Mouse (Mus musculus) left cerebral cortex, adult 18-20 months (tissue): ENCODE measurements at regions not wholly inside any gene's neighbourhood (a gene's known extent, or its start where the extent isn't known, plus 50 kb on each side); places are given as distances from the start of the nearest gene placed in this dataset.

Source experiments
- DNase-seq, 2 experiments: peaks; one replicate each; pipeline ENCODE4 v3.0.0; 2021 to 2022; ENCODE audit warnings: low spot score in 2 of 2, mixed read lengths in 1 of 2

DNA sequence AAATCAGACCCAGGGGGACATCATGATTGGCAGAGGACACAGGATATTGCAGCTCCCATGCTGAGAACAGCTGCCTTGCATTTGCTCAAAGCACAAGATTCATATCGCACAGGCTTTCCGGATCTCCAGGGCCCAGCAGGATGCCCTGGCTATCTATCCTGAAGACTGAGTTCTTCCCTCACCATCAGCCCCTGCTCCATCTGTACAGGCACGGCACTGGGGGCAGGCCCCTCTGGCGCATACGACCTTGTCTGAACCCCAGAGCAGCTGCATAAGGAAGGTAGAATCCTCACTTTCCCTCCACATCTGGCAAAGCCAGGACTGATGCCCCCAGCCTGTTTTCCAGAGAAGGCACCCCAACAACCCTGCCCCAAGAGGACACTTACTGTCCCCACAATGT, 266.8 kb downstream of the Tns1 start:
- no peak for DNase-seq

DNA sequence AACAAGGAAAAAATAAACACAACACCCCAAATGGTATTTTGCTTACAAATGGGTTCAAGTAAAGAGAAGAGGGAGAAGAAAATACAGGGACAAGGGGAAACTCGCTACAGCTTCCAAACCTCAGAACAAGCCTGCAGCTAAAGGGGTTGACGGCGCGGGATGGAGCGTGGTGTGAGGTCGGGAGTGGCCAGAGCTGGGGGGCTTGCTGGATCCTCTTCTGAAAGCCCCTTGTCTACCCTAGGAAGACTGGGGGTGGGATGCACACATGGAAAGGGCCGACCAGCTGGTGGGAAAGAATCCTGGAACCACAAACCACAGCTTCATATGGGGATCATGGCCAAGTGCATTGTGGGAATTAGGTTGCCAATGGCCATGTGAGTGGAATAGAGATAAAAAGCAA, 267.4 kb downstream of the Tns1 start:
- no peak for DNase-seq

DNA sequence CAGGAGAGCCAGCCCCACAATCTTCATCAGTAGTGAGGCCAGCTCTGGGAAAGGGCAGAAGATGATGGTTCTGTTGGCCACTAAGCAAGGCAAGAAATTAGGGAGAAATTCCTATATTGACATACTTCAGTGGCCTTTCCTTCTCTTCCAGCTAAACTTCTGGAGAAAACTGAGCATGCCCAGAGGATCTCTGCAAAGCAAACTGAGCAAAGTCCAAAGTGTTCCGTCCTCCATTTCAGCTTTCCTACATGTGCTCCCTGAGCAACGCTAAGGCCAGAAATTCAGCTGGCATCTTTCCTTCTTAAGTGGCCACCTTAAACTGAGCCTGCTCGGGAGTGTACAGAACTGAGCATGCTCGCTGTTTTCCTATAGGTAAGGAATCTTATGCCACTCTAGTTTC, 268.9 kb downstream of the Tns1 start:
- no peak for DNase-seq

DNA sequence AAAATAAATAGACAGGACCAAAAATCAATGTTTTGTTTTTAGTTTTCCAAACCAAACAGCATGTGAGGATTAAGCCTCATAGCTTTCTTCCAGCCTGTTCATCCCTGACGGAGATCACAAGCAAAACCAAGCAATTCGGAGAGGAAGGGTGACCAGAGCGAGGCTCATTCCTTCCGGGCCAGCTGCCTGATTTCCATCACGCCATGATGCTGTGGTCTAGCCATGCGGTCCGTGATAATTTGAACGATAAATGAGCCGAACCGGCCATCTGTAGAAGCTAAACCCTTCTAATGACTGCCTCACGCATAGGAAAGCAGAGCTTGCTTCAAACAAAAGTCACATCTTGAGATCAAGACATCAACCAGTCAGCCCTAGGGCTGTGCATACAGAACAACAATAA, 270.4 kb downstream of the Tns1 start:
- no peak for DNase-seq

DNA sequence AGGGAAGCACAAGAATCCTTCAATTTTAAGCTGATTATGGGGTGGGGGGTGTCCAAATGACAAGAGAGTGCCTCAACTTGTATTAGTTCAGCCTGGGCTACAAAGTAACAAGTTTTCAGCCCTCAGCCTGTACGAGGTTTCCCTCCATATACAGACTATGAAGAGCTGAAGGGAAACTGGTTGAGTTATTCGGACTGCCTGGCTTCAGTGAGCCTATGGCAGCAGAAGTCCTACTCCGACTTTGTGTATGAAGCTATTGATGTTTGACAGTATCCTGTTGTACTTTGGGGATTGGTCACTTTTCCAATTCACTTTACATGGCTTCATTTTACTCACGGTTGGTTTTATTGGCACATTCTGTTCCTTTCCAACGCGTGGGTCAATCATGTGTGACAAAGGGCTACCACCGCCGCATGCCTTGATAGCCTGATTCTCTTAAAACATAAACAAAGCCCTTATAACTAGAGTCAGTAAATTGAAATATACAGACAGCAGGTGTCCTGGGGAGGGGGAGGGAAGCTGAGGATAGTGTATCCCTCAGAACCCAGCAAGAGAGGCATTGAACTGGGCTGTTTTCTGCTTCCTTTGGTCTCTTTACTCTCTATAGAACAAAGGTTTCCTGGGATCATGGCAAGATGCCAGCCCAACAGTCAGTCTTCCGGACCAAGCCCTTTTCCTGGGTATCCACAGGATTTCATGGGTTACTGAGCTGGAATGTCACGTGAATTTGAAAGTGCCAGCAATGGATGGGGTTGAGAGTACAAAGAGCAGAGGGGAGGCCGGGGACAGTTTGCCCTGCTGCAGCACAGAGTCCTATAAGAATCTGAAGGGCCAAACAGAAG, 273.9 kb downstream of the Tns1 start:
- DNase-seq: no peak

DNA sequence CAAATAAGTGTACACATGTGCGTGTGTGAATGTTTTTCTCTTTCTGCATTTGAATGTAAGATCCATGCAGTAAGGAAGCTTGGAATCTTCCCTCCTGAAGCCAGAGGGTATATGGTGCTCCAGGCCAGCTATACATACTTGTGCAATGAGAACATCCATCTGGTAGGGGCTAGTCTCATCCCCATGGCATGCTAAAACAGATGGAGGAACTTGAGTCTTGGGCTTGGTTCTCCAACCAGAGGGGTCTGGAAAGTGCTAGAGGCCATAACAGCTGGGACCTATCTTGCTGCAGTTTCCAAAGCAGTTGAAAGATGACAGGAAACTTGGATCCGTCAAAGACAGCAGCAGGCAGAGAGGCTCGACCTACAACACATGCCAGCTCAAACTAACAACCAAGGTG, 275.9 kb downstream of the Tns1 start:
- no peak for DNase-seq

DNA sequence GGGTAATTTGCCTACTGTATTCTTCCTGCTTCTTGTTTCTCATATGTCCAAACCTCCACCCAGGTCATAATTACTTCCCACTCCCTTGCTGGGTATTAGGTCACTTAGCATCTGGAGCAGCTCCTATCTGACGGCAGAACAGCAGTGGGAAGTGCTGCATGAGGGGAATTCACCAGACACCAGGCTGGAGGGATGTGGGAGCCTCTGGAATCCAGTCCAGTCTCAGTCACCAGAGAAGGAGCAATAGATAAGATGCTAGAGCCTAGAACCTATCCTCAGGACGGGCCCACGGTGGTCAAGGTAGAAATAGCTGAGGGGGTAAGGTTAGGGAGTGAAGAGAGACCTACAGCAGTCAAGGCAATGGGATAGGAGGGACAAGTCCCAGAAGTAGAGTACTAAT, 277.1 kb downstream of the Tns1 start:
- DNase-seq: no peak

DNA sequence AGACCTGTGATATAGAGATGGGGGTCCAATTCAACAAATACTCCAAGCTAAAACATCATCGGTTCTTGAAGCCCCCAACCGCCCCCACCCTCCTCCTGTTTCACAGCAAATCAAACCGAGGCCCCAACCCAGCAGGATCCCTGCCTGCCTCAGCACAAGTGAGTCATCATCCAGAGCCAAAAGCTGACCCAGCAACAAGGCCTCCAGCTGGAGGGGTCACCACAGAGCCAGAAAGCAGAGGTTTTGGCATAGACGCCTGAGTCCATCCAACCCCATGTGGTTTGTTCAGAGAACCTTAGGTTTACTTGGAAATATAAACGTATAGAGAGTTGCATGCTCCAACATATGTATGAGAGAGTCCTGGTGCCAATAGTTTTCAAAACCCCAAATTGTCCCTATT, 279.1 kb downstream of the Tns1 start:
- DNase-seq: no peak

DNA sequence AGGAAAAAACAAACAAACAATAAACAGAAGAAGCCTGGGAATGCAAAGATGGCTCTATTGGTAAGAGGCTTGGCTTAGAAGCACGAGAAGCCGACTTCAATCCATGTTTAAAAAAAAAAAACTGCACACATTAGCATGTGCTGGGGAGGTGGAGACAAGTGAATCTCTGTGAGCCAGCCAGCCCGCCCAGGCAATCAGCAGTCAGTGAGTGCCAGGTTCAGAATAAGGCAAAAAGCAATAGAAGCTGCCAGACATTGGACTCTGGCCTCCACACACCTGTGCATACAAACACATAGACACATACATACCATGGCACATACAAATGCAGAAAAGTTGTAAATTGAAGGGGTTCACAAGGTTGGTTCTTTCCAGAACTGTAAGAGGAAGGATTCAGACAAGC, 279.7 kb downstream of the Tns1 start:
- peak in 1 of 2 experiments; percentile 12 for DNase-seq

DNA sequence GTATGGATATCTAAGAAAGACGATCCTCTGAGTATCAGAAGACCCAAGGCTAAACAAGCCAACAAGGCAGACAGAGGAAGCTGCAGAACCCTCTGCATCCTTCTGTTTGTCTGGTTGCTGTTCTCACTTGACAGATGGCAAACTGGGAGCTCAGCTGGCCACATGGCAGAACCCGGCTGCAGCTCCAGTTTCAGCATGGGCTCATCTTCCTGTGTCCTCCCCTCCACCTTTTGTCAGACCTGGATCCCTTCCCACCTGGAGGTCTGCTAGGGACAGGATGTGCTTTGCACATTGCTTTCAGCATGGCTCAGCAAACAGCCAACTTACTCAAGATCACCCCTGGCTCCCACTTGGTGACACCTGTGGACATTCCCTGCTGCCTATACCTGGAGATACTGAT, 284.9 kb downstream of the Tns1 start:
- DNase-seq: no peak

DNA sequence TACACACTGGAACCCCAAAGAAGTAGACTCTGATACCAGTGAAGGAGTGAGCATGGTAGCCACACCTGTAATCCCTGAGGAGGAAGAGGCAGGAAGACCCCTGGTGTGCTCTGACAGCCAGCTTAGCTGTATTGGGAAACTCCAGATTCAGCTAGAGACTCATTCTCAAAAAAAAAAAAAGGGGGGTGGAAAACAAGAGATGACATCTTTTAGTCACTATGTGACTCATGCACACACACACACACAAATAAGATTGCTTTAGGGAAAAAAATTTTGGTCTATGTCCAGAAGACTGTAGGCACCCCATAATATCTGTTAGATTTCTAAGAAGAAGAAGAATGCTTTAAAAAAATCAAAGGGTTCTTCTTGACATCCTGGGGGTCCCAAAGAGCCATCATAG, 287.6 kb downstream of the Tns1 start:
- no peak for DNase-seq

DNA sequence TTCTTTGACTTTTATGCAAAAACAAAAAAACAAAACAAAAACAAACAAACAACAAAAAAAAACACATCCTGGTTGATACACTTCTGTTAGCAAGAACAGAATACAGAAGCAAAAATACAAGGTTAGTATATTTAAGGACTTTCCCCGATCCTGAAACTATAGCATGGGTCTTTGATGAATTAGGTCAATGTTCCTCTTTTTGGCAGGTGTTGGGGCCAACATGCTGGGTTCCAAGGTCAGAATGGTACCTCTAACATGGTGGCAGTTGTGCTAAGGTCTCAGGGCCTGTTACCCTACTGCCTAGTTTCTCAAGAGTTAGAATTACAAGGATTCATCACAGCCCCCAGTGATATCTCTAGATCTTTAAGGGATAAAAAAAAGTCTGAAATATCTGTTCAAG, 289.7 kb downstream of the Tns1 start:
- DNase-seq: no peak

DNA sequence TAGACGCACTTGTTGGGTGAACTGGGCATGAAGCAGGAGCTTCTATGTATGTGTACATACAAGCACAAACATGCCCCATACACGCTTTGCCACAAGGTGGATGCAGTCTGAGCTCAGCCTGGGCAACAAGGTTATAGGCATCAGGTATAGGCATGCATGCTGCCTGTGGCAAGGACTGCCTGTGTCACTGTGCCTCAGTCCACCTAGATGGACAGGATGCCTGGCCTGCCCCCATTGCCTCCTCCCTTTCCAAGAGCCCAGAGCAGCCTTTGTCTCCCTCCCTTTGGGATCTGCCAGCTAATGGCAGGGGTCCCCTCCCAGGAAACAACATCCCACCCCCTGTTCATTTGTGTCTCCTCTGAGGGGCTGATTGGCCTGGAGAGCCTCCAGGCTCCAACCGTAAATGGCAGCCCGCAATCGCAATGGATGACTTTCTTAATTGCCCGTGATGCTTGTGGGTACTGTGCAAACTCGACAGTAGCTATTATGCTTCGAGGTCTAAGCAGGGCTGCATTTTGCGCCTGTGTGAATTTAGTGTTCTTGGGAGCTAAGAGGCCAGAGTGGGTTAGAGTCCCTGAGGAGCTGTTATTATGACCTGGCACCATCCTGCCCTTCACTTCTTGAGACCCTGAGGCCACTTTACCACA, 293.6 kb downstream of the Tns1 start:
- DNase-seq: no peak

DNA sequence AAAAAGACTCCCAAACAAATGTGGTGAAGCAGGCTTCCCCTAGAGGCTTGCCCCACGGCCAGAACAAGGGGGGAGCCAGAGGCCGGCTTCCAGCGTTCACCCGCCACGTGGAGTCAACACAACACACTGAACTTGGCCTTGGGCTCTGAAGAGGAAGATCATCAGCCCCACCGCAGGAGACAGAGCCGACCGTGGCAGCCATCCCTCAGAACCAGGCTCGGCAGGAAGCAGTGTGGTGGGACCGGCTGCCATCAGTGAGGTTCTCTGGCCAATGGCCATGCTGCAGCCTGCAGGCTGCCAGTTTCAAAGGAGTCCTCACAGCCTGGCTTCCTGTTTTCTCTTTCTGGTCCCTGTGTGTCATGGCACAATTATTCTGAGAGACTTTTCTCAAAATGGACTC, 295.3 kb downstream of the Tns1 start:
- DNase-seq: no peak

DNA sequence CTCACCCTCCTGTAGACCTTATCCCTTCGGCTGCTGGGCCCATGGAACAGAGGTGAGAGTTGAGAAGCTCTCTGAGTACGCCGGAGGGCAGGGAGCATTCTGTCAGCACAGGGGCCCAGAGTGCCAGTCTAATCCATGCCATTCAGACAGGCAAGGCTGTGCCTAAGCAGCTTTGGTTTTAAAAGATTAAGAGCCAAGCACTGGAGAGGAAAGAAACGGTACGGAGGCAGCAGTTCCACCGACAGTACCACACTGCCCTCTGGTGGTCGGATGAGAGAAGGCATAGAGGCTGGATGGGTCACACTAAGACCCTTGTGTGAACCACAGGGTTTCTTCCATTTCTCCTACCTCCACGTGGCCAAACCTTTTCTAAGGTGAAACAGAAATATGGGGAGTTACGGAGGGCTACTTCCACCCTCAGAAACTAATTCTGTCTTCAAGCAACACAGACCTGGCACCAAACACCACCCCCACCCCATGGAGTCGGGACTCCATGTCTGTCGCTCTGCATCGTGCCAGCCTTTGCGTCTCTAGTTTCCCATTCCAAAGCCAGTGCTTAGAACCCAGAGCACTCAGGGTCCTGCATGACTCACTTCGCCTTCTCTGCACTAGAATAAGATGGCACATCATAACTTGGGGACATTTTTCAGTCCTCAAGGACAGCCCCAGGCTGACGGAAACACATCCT, 297.9 kb downstream of the Tns1 start:
- peak; percentile 86 to 91 for DNase-seq

DNA sequence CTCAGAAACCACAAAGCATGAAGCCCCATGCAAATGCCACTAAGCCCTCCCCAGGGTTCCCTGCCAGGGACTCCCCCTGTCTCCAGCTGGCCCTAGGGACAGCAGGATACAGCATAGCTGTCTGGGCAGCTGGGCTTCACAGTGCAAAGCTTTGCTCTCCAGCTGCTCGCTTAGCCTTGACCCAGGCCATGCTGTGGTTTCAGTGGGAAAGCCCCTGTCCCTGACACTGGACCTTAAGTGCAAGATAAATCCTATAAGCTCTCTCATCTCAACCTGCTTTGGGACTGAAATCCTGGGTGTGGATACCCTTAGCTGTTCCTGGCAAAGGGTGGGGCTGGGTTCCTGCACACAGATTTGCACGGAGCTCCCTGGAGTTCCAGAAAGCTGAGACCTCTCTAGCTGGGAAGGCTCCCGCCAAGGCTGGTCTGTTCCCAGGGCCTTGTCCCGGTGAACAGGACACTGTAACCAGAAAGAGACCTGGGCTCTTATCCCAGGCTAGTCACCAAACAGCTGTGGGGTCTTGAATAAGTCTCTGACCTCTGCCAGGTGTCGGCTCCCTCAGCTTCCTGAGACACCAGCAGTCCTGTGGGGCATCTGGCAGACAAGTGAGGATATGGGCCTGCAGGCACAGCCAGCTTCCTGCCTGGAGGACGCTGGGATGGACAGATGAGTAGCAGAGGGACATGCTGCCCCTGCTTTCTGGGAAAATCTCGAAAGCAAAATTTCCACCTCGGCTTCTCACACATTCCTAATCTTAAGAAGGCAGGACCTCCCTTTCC, 299.7 kb downstream of the Tns1 start:
- no peak for DNase-seq

DNA sequence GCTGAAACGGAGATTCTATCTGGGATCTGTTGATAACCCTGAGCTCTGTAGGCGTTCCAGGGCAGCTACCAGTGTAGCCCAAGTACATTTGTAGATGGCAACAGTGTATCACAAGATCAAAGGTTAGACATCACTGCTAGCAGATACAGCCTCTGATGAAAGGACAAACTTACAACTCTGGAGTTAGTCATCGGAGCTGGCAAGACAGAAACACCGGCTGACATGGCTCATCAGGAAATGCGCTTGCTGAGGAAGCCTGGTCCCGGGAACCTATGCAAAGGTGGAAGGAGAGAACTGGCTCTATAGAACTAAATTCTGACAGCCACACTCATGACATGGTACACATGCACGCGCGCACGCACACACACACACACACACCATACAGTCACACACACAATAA, 300.5 kb downstream of the Tns1 start:
- no peak for DNase-seq

DNA sequence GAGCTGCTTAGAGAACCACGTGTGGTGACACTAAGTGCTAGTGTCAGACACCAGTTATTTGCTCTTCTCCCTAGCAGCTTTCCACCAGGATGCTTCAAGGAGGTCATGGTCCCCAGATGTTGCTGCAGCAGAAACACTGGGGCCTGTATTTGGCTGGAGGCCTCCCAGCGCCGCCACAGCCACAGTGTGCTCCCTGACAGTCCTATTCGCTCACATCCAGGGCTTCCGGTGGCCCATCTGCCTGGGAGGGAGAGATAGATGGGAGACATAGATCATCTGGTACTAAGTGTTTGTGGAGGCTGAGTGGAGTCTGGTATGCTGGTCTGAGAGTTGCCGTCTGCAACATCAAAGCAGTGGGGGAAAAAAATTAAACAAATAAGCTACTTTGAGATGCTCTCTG, 301.6 kb downstream of the Tns1 start:
- DNase-seq: no peak

DNA sequence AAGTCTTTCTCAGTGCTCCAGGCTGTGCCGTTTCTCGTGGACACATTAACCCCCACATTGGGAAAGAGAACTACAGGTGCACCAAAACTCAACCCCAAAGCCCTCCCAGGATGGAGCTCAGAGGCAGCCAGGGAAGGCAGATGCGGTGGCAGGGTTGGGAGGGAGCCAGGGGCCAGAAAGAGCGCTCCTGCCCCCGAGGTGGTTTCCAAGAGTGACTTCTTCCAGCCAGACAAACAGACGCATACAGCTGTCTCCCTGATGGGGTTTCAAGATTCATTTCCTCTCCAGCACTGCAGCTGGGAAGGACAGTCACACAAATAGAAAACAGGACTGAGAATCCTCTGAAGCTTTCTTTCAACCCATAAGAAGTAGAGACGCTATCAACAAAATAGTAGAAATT, 303.5 kb downstream of the Tns1 start:
- no peak for DNase-seq

DNA sequence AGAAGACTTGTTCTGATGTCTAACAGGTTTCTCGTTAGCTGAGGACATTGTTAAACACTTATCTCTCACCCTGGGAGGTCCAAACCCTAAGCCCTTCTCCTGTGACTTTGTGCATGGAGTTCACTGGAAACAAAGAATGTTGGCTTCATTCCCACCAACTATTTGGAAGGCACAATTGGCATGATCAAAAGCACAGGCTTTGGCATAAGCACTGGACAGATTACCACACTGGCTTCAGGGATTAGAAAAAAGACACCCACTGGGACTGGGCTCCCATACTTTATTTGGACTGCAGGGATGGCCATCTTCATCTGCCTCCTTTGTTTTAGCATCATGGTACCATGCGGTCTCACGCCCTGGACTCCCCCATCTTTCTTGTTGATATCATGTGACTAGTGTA, 317.0 kb downstream of the Tns1 start:
- no peak for DNase-seq

DNA sequence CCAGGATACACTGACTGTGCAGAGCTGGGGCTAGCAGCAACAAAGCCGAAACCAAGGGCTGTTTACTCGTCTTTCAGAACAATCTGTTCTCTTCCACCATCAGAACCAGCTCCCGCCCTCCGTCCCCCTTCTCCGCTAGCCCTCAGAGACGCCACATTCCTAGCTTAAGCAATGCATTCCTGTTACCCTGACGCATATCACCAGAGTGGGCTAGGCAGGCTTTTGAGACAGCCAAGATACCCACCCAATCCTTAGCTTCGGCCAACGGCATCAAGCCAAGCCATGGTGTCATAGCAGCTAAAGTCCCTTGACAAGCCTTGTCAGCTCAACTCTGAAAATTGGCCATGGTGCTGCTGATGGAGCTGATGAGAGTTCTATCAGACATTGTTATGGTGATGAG, 319.1 kb downstream of the Tns1 start:
- no peak for DNase-seq

DNA sequence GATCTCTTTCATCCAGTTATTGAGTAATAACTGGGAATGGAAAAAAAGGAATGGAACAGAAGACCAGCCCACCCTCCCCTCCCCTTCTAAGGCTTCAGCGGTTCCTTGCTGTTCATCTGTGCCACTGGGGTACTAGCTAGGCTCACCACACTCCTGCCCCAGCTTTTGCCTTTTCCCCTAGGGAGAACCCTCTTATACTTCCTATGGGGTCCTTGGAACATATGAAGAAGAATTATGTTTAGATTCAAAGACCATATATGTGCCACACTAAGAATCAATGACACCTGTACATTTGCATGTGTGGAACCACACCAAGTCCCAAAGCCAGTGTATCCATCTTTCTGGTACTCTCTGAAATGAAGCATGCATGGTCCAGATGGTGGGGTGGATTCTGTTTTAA, 324.3 kb downstream of the Tns1 start:
- DNase-seq: no peak
